Mouse (Mus musculus): ENCODE data around the gene Vsir.

DNA sequence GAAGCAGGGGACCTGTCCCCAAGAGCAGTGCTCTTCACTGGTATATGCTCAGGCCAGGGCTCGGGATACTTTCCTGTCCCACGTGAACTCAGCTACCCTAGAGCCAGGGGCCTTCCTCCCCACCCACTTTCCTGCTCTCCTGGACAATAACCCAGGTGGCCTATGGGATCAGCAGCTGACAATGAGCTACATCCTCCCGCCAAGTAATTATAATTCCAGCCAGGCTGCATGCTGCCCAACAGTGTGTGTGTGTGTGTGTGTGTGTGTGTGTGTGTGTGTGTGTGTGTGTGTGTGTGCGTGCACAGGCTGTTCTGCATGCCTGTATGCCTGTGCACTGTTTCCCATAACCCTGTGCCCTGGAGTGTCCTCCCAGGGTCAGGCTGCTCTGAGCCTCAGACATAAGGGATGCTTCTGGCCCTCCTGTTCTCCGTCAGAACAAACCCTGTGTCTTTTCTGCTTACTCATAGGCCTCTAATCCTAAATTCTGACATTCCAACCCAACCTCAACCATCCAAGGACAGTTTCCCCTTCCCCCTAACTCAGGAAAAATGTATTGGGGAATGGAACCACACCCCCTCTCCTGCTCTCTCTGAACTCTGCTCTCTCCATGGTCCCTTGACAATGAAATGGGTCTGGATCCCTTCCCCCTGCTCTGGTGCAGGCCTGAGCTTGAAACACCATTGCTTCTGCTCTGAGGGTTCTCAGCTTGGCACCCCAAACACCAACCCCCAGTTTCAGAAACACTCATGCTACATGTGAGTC lies 6.8 kb downstream of the Vsir start:
- TF ChIP-seq CTCF (IDR thresholded peaks at IDR 0.05; ENCODE audit: low read depth), result no peak
- no peak for TF ChIP-seq EP300 (optimal IDR thresholded peaks at IDR 0.05)
